Mouse (Mus musculus): ENCODE results near the gene Pan3. TPM values are rescaled to one million over a fixed set of nuclear protein-coding genes. Genes with fewer than 3 reads are reported as not detected.

Pan3 gene
- total RNA-seq, 4 experiments from 2014 or later = 89.6 to 122 (median 118) TPM

DNA sequence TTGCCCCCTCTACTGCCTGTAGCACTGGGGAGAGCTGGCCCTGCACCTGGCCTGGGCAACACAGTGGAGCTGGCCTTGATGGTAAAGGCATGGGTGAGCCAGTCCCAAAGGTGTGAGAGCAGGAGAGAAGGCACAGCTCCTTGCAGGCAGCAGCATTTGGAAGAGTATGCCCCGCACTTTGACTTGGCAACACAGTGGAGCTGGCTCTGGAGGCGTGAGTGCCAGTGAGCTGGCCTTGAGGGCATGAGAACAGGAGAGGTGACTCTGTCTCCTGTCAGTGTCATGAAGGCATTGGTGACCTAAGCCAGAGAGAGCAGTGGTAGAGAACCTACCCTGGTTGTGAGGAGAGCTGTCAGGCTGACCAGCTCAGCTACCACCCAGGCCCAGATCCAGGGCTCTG is 49.4 kb downstream of the Pan3 start:
- no peak for DNase-seq (ENCODE audit: low spot score in 2 of 2)

DNA sequence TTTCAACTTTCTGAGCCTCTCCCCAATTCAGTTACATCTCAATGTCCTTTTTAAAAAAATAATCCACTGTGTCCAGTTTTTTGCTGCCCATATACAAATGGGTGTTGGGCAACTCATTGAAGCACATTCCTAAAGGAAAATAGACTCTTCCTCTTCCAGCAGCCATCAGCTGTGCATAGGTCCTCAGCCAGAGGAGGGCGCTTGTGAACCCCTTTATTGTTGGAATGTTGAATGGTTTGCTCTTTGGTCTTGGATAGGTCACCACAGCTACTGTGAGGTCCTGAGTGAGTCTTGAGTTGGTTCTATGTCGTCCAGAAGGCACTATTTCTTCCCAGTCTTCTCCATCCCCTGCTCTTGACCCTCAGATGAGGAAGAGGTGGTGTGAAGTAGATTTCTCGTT is 54.2 kb downstream of the Pan3 start:
- no peak for DNase-seq (ENCODE audit: low spot score in 2 of 2)

DNA sequence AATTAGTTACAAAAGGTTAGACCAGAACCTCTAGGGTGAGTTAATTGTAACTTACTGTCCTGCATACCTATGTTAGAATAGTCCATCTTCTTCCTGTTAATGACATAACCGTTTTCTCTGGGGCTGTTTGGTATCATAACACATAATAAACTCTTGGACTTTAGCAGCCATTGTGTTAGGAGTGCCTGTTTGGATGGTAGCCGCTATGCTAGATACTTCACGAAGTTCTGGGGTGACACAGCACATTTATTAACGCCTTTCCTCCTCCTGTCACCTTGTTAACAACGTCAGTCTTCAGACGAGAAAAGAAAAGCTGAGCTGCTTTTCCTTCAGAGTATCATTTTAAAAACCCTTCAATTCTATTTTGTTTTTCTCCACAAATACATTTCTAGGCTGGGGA is 59.3 kb downstream of the Pan3 start:
- DNase-seq (ENCODE audit: low spot score in 2 of 2) = no peak

DNA sequence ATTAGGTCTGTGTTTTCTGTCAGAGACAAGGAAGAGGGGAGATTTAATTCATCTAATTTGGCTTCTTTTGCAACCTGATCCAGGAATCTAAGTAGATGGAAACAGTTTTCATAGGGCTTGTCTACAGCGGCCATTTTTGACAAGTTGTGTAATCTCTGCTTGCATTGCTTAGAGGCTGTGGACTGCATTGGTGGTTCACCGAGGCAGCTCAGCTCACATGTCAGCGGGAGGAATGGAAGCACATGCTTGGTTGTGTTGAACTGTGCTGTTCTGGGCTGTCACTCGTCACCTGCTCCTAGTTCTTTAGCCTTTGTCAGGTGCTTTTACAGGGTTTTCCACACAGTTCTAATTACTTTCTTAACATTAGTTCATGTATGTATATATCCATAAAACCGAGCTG is 60.9 kb downstream of the Pan3 start:
- DNase-seq (ENCODE audit: low spot score in 2 of 2) = no peak

DNA sequence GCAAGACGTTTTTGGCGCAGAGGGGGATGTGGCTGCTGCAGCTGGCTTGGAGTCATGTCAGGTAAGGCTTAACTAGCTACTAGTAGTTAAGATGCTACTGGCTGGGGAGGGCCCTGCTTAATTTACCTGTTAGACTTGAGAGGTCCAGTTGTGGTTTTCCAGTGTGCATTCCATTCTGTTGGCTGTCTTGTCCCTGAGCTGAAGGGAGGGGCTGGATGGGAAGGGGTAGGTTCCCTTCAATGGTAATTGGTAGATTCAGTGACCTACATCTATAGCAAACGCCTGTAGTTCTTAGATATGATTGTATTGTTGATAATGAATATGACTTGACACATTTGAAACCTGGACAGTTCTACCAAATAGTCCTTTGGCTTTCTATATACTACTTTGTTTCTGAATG is 62.5 kb downstream of the Pan3 start:
- DNase-seq (ENCODE audit: low spot score in 2 of 2) = no peak

DNA sequence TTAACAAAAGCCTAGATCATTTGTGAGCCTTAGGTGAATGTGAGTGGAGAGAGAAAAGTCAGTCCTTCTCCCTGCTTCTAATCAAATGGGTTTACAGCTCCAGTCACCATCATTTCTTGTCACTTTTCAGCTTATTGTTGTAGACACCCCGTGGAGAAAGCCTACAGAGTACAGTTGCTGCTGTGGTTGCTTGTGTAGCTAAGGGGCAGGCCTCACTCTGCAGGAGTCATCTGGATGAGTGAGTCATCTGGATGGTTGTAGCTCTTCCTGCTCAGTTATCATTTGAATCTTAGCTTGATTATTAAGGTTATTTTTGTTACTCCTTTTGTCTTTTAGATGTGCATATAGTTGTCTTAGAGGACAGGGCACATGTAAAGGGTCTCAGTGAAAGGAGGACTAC is 63.2 kb downstream of the Pan3 start:
- DNase-seq (ENCODE audit: low spot score in 2 of 2) = no peak

DNA sequence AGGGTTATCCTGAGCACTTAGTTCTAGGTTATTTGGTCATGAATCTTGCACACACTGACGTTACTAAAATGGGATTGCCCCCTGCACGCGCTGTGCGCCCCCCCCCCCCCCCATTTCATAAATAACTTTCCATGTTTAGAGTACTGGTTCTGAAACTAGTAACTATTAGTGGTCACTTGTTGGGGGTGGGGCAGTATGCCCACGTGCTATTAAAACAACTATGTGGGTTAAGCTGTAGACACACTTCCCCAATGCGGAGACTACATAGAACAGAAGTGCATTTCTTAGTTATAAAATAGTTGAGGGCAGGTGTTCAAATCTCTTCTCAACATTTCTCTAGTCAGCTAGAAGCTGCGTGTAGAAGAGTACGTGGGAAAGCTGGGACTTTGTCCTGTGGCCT is 63.7 kb downstream of the Pan3 start:
- no peak for DNase-seq (ENCODE audit: low spot score in 2 of 2)

DNA sequence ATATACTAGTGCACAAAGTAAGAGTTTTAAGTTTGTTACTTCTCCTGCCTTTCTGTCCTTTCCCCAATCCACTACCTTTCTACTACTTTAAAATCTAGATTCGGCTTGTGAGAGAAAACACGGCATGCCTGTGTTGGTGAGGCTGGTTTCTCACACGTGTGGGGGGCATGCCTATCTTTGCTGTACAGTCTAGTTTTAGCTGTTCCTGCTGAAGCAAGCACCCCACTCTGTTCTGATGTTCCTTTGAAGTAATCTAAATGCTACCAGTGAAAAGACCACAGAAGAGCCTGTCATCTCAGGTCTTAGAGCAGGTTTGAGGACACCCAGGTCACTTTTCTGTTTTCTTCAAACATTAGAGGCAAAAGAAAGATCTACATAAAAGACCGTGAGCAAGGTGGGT is 64.4 kb downstream of the Pan3 start:
- no peak for DNase-seq (ENCODE audit: low spot score in 2 of 2)

DNA sequence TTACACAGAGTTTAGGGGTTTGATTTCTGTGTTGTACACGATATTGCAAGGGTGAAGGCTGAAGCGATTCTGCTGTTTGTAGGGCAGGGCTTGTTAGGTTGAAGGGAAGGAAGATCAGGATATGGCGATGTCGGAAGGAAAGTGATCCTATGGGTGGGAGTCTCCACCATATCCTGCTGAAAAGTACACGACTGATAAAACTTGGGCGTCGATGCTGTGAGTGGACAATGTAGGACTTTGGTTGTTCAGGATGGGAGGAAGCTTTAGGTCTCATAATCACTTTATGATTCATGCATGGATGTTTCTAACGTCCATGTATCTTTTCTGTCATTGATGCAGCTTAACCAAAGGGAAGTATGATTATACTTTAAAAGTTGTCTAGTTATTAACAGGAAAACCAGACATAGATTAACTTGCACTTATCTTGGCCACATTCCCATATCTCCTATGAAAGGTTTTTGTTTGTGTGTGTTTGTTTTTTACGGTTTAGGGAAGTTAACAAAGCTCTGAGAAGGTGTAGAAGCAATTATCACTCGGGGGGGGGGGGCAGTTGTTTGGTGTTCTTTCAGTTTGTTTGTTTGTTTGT is 64.9 kb downstream of the Pan3 start:
- no peak for DNase-seq (ENCODE audit: low spot score in 2 of 2)

DNA sequence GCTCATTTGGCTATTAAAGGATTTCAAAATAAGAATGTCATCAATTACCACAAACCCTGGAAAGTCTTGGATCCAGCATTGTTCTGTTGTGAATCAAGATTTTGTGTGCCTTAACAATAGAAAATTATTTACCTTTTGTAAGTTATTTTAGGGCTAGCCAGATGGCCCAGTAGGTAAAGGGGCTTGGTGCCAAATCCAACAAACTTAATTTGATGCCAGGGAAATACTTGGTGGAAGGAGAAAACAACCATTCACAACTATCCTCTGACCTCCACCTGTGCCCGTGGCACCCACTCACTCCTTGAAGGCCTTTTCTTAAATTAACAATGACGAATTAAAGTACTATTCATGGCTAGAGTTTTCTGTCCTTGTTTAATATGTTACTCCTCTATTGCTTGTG is 66.0 kb downstream of the Pan3 start:
- no peak for DNase-seq (ENCODE audit: low spot score in 2 of 2)

DNA sequence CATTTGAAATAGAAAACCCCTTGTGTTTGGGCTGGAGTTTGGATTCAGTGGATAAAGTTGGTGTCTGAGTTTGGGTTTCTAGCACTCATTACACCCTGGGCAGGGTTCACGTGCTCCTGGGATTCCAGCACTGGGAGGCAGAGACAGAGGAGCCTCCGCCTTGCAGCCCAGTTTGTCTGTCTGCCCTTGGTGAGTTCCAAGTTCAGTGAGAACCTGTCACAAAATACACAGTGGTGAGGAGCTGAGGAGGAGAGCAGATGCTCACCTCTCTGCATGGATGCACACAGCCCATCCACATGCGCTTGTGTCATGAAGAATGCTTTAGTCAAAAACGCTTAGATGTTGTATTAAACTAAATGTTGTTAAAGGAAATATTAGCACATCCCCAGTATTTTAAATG is 67.0 kb downstream of the Pan3 start:
- DNase-seq (ENCODE audit: low spot score in 2 of 2) = no peak

DNA sequence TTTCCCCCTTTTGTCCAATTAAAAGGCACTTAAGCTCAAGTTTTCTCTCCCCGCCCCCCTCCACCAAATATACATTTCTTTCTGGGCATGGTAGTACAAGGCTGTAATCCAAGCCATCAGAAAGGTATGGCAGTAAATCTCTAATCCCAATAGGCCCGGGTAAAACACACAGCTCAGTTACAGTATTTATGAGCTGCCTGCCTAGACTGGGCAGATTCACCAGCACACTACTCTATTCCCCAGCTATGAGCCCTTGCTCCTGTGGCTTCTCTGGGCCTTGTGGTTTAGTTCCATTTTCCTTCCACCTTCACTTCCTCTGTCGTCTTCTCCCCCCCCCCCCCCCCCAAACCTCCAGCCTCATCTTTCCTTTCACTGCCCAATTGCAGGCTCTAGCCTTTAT is 67.8 kb downstream of the Pan3 start:
- no peak for DNase-seq (ENCODE audit: low spot score in 2 of 2)

DNA sequence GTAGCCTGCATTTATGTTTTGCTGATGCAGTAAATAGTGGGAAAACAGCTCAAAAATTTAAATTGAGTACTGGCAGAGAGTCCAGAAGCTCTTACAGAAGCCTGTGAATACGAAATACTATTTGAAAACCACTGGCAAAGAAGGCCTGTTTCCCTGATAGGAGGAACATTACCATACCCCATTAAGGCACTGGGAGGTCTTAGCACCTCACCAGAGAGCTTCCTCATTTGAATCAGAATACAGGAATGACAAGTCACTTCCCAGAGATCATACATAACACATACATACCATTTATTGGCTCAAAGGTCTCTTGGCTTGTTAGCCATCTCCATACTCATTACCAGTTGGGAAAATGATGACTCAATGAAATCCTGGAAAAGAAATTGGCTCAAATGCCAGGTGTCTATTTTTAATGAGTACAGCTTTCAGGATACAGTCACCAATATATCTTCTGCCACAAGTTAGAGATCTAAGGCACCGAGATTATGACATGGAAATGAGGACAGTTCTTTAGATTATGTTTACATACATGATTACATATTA is 71.6 kb downstream of the Pan3 start:
- DNase-seq (ENCODE audit: low spot score in 2 of 2) = no peak

DNA sequence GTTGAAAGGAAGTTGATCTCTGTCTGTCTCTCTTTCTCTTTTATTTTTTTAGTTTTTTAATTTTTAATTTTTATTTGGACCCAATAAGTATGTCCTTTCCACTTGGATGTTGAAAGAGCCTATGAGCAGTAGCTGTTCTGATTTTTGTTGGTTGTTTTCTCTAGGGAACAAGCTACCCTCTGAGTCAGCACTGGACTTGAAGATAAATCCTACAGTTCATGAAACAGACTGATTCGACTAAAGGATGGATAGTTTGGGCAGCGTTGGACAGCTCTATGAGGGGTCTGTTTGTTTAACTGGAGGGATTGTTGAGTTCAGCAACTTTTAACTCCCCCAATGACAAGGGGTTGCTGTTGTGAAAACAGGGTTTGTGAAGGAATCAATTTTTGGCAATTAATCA is 73.0 kb downstream of the Pan3 start:
- DNase-seq (ENCODE audit: low spot score in 2 of 2) = no peak

DNA sequence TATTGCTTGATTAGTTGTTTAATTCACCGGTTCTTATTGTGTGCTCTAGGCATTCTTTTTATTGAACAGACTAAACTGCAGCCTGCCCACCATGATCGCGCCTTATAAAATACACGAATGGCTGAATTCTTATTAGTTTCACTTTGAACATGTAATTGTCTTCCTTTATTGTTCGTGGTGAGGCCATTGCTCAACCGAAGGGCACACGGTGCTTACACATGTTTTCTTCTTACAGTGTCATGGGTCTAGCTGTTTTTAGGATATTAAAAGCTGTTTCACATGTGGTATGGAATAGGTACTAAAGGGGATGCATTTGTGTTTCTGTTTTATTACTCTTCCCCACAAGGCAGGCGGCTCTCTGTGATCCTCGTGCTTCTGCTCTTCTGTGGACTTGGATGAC is 81.4 kb downstream of the Pan3 start:
- no peak for DNase-seq (ENCODE audit: low spot score in 2 of 2)

DNA sequence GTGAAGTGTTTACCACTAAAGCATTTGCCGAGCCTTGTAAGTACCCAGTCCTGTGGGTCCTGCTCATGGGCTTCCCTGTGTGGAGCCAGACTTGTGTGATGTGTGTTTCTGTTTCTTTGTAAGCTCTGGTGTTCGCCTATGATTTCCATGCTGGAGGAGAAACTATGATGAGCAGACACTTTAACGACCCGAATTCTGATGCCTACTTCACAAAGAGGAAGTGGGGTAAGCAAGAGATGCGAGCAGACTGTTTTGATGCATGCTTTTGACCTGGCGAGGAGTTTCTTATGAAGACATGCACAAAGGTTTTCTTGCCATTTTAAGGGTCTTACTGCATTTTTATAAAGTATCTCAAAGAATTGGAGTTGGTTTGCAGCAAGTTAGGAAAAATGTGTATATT is 97.0 kb downstream of the Pan3 start:
- DNase-seq (ENCODE audit: low spot score in 2 of 2) = no peak

DNA sequence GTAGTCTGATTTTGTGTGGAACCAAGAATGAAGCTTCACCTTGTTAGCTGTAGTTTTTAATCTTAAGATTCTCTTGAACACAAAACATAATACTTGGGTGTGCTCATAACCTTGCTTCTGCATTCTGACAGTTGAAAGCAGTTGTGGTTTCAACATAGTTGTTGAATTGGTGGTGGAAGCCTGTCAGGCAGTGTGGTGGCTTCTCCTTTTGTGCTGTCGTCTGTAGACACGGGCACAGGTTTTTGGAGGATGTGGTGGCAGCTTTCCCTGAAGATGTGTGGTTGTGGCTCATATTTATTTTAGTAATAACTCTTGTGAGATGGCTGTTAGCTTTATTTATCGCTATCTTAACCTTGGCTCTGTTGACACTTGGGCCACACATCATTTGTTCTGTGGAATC is 97.8 kb downstream of the Pan3 start:
- DNase-seq (ENCODE audit: low spot score in 2 of 2) = no peak

DNA sequence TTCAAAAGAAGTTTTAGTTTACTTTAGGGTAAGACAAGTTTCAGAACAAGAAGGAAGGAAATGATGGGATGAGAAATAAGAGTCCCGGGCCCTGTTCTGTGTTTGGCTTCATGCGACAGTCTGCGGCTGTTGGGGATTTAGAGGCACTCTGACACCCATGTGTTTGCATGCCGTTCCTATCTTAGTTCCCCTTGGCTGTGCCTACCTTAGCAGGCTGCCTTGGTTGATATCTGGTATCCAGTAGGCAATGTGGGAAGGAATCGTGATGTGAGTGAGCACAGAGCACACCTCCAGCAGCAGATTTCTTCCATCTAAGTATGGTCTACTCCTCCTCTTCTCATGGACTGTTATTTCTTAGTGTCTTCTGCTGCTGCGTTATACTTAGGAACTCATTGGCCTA is 102.1 kb downstream of the Pan3 start:
- DNase-seq (ENCODE audit: low spot score in 2 of 2) = no peak

DNA sequence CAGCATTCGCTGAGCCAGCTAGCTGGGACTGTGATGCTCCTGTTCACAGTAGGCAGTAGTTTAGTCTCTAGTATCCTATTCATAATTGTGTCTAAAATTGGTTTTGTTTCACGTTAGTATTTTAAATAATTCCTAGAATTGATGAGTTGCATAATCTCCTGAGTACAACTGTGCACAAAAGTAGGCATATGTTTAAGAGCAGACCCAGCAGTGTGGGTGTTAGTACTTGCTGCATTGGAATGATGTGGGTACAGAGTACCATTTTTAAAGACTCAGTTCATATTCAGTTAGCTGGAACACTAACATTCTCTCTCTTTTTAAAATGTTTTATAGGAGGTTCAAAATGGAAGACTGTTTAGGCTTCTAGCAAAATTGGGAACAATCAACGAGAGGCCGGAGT is 109.4 kb downstream of the Pan3 start:
- peak; percentile 18 to 27 for DNase-seq (ENCODE audit: low spot score in 2 of 2)

DNA sequence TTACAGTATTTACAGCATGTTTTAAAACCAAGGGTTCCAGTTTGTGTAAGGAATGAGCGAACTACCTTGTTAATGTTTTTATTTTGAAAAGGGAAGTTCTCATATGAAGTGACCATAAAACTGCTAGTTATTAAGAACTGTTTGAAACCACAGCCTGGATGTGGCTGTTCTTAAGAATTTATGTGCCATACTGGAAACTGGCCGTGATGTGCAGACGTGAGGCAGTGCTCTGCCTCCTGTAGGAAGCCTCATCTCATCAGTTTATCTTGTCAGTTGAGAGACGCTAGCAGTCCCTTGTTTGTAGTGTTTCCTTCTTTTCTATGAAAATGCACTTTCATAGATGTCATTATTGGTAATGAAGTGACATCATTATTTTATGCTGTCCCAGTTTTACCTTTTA is 109.9 kb downstream of the Pan3 start:
- DNase-seq (ENCODE audit: low spot score in 2 of 2) = no peak

DNA sequence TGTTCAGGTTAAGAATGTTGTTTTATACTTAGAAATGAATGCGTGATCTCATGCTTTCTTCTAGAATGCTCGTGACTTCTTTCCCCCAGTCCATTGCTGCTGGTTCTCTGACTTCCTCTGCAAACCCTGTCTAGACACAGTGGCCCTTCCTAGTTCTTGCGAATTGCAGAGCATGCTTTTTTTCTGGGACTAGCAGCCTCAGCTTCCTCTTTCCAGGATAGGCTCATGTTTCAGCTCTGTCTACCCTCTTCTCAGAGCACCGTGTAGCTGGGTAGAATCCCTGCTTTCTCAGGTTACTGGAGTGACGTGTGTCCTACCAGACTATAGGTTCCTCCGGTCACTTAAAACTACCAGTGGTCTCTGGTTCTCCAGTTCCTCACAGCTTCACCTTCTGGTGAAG is 112.3 kb downstream of the Pan3 start:
- no peak for DNase-seq (ENCODE audit: low spot score in 2 of 2)

DNA sequence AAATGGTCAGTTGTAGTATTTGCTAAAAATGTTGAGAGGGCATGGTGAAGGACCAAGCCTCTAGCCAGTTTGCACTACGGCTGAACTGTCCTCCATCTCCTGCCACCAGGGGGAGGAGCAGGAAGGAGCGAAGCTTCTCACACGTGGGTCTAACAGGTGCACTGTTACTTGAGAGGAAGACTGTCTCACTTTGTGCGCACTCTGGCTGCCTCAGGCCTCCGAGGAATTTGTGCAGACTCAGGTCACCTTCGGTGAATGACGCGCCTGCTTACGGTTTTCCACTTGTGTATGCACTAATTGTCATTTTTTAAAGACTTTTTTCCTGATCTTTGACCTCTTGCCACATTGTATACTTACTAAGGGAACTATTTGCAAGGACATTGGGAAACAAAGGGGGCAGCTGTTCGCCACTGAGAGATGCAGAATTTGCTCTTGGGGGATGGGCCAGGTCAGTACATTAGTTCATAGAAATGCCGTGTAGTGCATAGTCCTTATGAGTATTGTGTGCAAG is 115.8 kb downstream of the Pan3 start:
- no peak for DNase-seq (ENCODE audit: low spot score in 2 of 2)

DNA sequence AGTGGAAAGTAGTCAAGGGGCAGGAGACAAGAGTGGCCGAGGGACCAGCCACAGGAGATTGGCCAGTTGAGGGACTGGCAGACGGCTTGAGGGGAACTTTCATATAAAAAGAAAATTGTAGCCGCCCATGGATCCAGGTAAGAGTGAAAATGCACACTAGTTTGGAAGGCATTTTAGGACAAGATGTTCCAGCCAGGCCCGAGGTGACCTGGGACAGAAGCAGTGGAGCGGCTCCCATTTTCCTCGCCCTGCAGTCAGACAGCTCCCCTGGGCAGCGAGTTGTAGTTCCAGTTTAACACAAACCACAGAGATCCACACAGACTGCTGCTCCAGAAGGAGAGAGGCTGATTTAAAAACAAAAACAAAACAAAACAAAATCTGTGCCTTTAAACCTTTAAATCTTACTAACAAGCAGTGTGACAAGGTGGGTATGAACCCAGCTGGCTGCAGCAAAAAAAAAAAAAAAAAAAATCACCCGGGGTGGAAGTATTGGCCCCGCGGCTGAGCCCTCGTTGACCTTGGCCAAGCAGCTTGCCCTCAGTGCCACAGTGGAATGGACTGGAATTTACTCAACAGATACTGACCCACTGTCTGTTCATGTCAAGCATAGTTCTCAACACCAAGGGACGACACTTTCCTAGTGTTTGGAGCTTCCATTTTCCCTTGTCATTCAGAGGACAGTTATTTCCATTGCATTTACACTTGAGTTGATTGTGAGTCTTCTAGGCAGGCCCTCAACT is 119.2 kb downstream of the Pan3 start:
- DNase-seq (ENCODE audit: low spot score in 2 of 2) = no peak
